Mouse (Mus musculus) G1E (cell line): ENCODE measurements around the gene Dync1li1.

Source experiments
- CTCF ChIP-seq: IDR thresholded peaks from 2 replicates; pipeline ENCODE4 v1.5.1; 2012; ENCODE audit warnings: low read depth, low read length, inconsistent platforms, mixed read lengths
- GATA2 ChIP-seq: IDR thresholded peaks from 2 replicates; pipeline ENCODE4 v1.6.1; 2012; ENCODE audit warnings: low read depth, low read length, inconsistent platforms, borderline replicate concordance
- POLR2AphosphoS5 ChIP-seq: IDR thresholded peaks from 2 replicates; pipeline ENCODE4 v1.6.1; 2012; ENCODE audit warnings: low read depth, low read length, inconsistent platforms; ENCODE audit not compliant: insufficient replicate concordance
- TAL1 ChIP-seq: conservative IDR thresholded peaks from 2 replicates; pipeline ENCODE4 v1.6.1; 2012; ENCODE audit warnings: low read depth, low read length, inconsistent platforms, mixed read lengths

DNA sequence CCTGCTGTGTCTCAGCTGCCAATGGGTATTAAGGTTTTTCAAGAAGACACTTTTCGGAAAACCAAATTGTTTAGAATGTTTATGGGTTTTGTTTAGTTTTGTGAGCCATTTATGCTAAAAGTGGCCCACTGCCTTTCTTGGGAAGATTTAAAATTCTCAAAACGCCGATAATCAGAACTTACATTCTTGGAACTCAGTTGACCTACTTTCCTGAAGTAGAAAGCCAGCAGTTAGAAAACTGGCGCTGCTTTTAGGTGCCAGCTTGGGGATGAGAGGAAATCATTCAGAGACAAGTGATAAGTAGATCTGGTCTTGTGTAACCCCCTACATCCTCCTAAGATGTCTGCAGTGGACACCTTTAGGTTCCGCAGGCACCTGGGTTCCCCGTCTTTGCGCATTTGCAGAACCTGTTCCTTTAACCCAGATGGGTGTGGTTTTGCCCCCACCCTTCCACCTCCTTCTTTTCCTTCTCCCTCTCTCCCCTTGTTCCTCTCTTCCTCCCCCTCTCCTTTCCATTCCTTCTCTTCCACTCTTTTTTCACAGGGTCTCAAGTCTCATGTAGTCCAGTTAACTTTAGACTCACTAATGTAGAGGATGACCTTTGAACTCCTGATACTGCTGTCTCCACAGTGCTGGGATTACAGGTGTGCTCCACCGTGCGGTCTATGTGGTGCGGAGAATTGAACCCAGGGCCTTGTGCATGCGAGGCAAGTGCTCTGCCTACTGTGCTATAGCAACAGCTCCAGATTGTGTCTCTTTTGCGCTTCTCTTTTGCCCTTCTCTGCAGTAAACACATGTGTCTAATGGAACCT, 43.5 kb downstream of the Dync1li1 start:
- no peak for TF ChIP-seq POLR2AphosphoS5
- TF ChIP-seq CTCF = no peak
- no peak for TF ChIP-seq TAL1
- no peak for TF ChIP-seq GATA2
